Mouse (Mus musculus): Measurements from ENCODE around the gene Zfp292. TPM values are rescaled to one million over a fixed set of nuclear protein-coding genes. Genes with fewer than 3 reads are reported as not detected.

The Zfp292 gene
- polyA plus RNA-seq, 1 experiment from 2014 or later = 39.2 TPM

DNA sequence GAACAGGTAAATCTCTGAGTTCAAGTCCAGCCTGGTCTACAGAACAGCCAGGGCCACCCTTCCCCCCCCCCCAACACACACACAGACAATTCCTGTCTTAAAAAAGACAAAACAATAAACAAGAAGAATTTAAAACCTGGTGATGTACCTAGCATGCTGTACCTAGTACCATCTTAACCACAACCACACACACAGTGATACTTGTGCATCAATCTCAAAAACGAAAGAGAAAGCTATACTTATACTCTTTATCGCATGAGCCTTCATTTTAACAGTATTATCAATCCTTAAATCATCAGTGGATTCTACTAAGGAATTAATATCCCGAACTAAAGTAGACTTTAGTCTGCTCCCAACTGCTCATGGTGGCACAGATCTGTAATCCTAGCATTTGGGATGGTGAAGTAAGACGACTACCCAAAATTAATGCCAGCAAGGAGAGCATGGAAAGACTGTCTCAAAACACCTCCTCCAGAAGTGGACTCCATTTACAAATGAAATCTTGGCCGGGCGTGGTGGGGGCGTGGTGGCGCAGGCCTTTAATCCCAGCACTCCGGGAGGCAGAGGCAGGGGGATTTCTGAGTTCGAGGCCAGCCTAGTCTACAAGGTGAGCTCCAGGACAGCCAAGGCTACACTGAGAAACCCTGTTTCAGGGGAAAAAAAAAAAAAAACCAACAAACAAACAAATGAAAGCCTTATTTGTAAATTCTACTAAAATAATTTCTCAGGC lies 1.7 kb downstream of the Zfp292 start:
- no peak for ATAC-seq (ENCODE audit: low FRiP score)
- H3K27me3 ChIP-seq = no peaks in the 10 kb centered on the region
- H3K4me2 ChIP-seq (replicated peaks) = peak overlapping the region; percentile 68
- H3K36me3 ChIP-seq = peaks cover 18% of the 10 kb centered on the region
- H3K9me3 ChIP-seq (replicated peaks) = no peaks in the 10 kb centered on the region
- no peak overlapping the region for H3K27ac ChIP-seq
- peak overlapping the region; percentile 96 for H3K4me3 ChIP-seq
- 92% methylated on average over 10 of the region's 10 CpGs for WGBS
- H3K9ac ChIP-seq = peak overlapping the region; percentile 99
- H3K4me1 ChIP-seq = peaks cover 15% of the 10 kb centered on the region

DNA sequence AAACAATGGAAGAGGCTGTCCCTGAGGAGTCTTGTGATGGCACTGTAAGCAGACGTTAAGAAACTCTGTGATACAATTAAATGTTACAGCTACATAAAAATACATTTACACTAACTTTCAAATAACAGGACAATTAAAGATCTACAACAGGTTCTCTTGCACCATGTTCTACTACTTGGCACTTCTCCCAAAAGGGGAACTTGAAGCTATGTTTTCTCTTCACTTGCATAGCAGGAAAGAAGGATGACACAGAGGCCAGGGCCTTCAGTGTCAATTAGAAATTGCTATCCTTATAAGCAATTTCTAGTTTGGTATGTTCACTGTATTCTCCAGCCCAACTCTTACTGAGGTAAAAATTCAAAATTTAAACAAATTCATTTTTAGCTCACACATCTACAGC lies 8.5 kb downstream of the Zfp292 start:
- no peak overlapping the region for H3K4me3 ChIP-seq
- no peak overlapping the region for H3K4me2 ChIP-seq (replicated peaks)
- no peak overlapping the region for H3K27ac ChIP-seq
- peaks cover 18% of the 10 kb centered on the region for H3K36me3 ChIP-seq
- no peaks in the 10 kb centered on the region for H3K9me3 ChIP-seq (replicated peaks)
- no peak overlapping the region for H3K9ac ChIP-seq
- ATAC-seq (ENCODE audit: low FRiP score) = no peak
- H3K4me1 ChIP-seq = 0 out of 2 replicates have a peak, but pooled peaks cover 6% of the 10 kb centered on the region
- no peaks in the 10 kb centered on the region for H3K27me3 ChIP-seq
- WGBS = 84% methylated on average over 1 of the region's 1 CpGs

DNA sequence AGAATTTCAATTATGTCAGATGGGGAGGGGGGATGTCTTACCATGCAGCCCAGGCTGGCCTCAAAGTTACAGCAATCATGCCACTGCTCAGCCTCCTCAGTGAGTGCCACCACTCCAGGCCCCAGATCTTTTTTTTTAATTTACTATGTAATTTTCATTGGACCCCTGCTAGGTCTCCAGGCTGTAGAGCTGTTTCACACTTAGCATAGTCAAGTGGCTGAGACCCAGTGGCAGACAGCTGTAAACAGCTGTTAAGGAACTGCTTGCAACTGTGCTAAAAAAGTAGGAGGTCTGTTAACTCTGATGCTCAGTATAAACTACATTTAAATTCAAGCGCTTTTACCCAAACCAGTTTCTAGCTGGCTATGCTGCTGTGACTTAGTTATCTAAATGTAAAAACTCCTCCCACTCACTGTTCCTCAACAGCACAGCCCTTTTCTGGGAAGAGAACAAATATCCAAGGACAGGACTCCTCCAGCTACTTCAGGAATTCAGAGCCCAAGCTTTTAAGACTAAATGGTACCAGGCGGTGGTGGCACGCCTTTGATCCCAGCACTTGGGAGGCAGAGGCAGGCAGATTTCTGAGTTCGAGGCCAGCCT lies 9.8 kb downstream of the Zfp292 start:
- Histone ChIP-seq H3K4me2 (replicated peaks) (no peak overlapping the region), H3K4me1 (0 out of 2 replicates have a peak, but pooled peaks cover 6% of the 10 kb centered on the region), H3K9me3 (replicated peaks) (no peaks in the 10 kb centered on the region), H3K36me3 (peaks cover 12% of the 10 kb centered on the region), H3K9ac (no peak overlapping the region), H3K4me3 (no peak overlapping the region), H3K27ac (no peak overlapping the region), H3K27me3 (no peaks in the 10 kb centered on the region)
- 95% methylated on average over 4 of the region's 4 CpGs for WGBS
- no peak for ATAC-seq (ENCODE audit: low FRiP score)

DNA sequence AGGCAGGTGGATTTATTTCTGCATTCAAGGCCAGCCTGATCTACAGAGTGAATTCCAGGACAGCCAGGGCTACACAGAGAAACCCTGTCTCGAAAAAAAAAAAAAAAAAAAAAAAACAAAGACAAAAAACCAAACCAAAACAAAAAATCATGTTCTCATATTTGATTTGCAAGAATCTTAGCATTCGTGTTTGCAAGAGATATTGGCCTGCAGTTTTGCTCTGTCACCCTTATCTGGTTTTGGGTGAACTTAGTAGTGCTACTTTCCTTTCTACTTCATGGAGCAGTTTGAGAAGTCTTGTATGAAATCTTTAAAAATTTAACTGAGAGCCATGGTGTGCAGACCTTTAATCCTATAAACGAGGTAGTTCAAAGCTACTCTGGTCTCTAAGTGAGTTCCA lies 12.9 kb downstream of the Zfp292 start:
- H3K36me3 ChIP-seq = no peaks in the 10 kb centered on the region
- H3K9me3 ChIP-seq (replicated peaks) = no peaks in the 10 kb centered on the region
- no peak overlapping the region for H3K4me3 ChIP-seq
- 0 out of 2 replicates have a peak, but pooled peaks cover 6% of the 10 kb centered on the region for H3K4me1 ChIP-seq
- H3K27ac ChIP-seq = no peak overlapping the region
- WGBS = 89% methylated on average over 3 of the region's 3 CpGs
- ATAC-seq (ENCODE audit: low FRiP score) = no peak
- H3K27me3 ChIP-seq = no peaks in the 10 kb centered on the region
- H3K4me2 ChIP-seq (replicated peaks) = no peak overlapping the region
- no peak overlapping the region for H3K9ac ChIP-seq

DNA sequence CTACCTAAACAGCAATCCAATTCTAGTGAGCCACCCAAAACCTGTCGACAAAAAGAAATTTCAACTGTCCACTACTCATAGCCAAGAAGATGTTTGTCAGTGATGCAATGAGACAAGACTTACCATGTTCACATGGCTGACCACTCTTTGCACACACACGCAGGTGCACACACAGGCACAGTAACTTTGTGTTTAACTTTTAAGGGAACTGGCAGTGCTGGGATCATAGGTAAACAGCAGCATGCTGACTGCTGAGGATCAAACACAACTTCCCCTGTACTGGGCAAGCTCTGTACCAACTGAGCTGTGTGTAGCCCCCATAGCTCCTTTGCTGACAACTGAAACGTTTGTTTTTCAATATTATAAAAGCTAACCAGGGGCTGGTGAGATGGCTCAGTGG lies 21.3 kb downstream of the Zfp292 start:
- Histone ChIP-seq H3K4me3 (no peak overlapping the region), H3K4me1 (no peaks in the 10 kb centered on the region), H3K36me3 (no peaks in the 10 kb centered on the region), H3K9me3 (replicated peaks) (no peaks in the 10 kb centered on the region), H3K27me3 (no peaks in the 10 kb centered on the region), H3K27ac (no peak overlapping the region), H3K4me2 (replicated peaks) (no peak overlapping the region), H3K9ac (no peak overlapping the region)
- 92% methylated on average over 3 of the region's 3 CpGs for WGBS
- no peak for ATAC-seq (ENCODE audit: low FRiP score)

DNA sequence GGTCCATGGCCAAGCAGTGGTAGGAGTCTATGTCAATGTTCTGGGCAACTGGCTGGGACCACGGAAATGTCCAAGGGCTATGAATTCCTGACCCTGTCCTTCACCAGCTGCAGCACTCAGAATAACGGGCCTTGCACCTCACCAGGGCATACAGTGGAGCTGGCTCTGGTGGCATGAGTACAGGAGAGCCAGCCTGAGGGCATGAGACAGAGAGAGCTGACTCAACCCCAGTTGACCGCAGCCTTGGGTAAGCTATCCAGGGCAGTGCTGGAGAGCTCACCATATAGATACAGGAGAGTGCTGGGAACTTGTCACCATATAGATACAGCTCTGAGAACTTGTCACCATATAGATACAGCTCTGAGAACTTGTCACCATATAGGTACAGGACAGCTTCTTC lies 23.3 kb downstream of the Zfp292 start:
- H3K36me3 ChIP-seq = no peaks in the 10 kb centered on the region
- no peak overlapping the region for H3K4me2 ChIP-seq (replicated peaks)
- H3K4me3 ChIP-seq = no peak overlapping the region
- H3K27ac ChIP-seq = no peak overlapping the region
- no peaks in the 10 kb centered on the region for H3K9me3 ChIP-seq (replicated peaks)
- H3K4me1 ChIP-seq = 0 out of 2 replicates have a peak, but pooled peaks cover 3% of the 10 kb centered on the region
- WGBS = 95% methylated on average over 3 of the region's 3 CpGs
- no peak overlapping the region for H3K9ac ChIP-seq
- no peak for ATAC-seq (ENCODE audit: low FRiP score)
- H3K27me3 ChIP-seq = no peaks in the 10 kb centered on the region

DNA sequence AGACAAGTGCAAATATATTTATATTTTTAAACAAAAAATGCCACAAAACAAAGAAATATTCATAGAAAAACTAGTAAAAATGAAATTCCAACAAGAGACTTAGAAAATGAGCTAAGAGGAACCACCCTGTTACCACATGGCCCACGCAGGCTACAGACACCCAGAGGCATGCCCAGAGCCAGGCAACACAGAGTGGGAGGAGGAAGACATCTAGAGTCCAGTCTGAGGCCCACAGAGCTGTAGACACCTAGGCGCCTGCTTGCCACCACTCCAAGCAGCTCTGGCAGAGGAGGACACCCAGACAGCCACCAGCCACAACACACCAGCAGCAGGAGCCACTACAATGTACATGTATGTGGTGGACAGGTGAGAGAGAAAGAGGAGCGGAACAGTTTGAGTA lies 23.9 kb downstream of the Zfp292 start:
- 0 out of 2 replicates have a peak, but pooled peaks cover 3% of the 10 kb centered on the region for H3K4me1 ChIP-seq
- WGBS = 92% methylated on average over 3 of the region's 3 CpGs
- H3K27ac ChIP-seq = no peak overlapping the region
- no peak overlapping the region for H3K9ac ChIP-seq
- no peaks in the 10 kb centered on the region for H3K9me3 ChIP-seq (replicated peaks)
- H3K4me2 ChIP-seq (replicated peaks) = no peak overlapping the region
- H3K27me3 ChIP-seq = no peaks in the 10 kb centered on the region
- no peak for ATAC-seq (ENCODE audit: low FRiP score)
- no peak overlapping the region for H3K4me3 ChIP-seq
- peaks cover 3% of the 10 kb centered on the region; the same call in 1 of the 2 replicates for H3K36me3 ChIP-seq

DNA sequence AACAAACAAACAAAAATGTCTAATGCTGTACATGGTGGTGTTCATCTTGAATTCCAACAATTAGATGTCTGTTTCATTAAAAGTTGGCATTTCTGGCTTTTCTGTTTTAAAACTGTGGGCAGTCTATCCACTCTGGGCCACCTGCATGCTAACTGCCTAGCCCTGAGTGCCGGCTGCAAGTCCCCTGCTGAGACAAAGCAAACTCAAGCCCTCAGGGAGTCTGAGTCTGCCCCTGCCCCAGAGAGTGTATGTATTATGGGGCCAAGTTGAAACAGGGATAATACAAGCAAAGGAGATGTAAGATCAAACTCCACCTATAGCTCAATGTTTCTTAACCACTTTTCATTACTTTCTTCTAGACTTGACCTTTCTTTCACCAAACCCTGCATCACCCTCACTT lies 26.8 kb downstream of the Zfp292 start:
- Histone ChIP-seq H3K4me1 (0 out of 2 replicates have a peak, but pooled peaks cover 3% of the 10 kb centered on the region), H3K9ac (no peak overlapping the region), H3K27me3 (no peaks in the 10 kb centered on the region), H3K27ac (no peak overlapping the region), H3K4me2 (replicated peaks) (no peak overlapping the region), H3K36me3 (peaks cover 17% of the 10 kb centered on the region), H3K9me3 (replicated peaks) (no peaks in the 10 kb centered on the region), H3K4me3 (no peak overlapping the region)
- no peak for ATAC-seq (ENCODE audit: low FRiP score)
- 11% methylated on average over 1 of the region's 1 CpGs for WGBS

DNA sequence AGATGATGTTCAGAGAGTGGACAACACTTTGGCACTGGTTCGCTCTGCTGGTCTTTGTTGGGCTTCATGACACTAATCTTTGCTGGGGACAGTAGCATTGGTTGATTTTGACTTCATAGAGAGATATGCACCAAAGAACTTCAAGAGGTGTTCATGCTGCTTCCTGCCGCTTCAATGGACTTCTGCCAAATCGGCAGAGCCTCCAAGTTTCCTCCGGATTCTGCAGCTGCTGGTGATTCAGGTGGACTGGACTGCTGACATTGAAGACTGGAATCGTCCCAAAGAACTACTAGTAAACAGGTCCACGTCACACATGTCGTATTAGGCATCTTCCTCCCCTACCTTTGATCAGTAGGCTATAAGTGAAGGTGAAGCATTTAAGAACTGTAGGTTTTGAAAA lies 30.7 kb downstream of the Zfp292 start:
- no peak for ATAC-seq (ENCODE audit: low FRiP score)
- Histone ChIP-seq H3K27ac (no peak overlapping the region), H3K27me3 (no peaks in the 10 kb centered on the region), H3K9ac (no peak overlapping the region), H3K36me3 (peaks cover 22% of the 10 kb centered on the region), H3K9me3 (replicated peaks) (no peaks in the 10 kb centered on the region), H3K4me1 (0 out of 2 replicates have a peak, but pooled peaks cover 3% of the 10 kb centered on the region), H3K4me3 (no peak overlapping the region), H3K4me2 (replicated peaks) (no peak overlapping the region)
- WGBS = 96% methylated on average over 7 of the region's 7 CpGs

DNA sequence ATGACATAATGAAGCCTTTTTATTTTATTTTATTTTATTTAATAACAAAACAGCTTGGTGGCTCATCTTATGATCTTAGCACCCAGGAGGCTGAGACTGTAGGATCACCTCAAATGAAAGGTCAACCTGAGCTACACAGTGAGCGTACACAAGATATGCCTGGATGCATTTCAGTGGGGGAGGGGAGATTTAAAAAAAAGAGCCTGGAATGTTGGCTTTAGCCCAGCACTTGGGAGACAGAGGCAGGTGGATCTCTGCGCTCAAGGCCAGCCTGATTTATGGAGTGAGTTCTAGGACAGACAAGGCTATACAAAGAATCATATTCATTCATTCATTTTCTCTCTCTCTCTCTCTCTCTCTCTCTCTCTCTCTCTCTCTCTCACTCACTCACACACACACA lies 32.6 kb downstream of the Zfp292 start:
- 94% methylated on average over 2 of the region's 2 CpGs for WGBS
- Histone ChIP-seq H3K36me3 (peaks cover 22% of the 10 kb centered on the region), H3K27me3 (no peaks in the 10 kb centered on the region), H3K4me3 (no peak overlapping the region), H3K4me1 (no peaks in the 10 kb centered on the region), H3K9me3 (replicated peaks) (no peaks in the 10 kb centered on the region), H3K9ac (no peak overlapping the region), H3K27ac (no peak overlapping the region), H3K4me2 (replicated peaks) (no peak overlapping the region)
- no peak for ATAC-seq (ENCODE audit: low FRiP score)

DNA sequence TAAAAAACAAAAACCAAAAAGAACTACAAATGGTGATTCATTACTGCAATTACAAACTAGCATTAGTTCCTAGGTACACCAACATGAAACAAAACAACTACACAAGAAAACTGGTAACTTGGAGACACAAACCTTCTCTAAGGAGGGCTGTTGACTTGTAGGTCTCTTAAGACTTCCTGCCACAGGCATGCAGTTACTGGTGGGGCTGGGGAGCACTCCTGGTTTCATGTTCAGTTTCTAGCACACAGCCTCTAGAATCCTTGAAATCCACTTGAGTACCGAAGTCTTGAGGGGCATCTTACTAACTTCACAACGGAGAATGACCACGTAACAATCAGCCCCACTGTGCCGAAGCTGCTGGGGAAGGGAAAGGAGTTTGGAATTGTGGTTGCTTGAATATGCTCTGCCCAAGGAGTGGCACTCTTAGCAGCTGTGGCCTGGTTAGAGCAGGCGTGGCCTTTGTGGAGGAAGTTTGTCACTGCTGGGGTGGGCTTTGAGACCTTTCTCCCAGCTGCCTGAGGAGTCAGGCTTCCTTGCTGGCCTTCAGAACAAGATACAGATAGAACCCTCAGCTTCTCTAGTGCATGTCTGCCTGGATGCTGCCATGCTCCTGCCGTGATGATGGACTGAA lies 35.0 kb downstream of the Zfp292 start:
- WGBS = 94% methylated on average over 6 of the region's 6 CpGs
- H3K4me1 ChIP-seq = peaks cover 6% of the 10 kb centered on the region; the same call in 1 of the 2 replicates
- no peak overlapping the region for H3K4me3 ChIP-seq
- no peaks in the 10 kb centered on the region for H3K27me3 ChIP-seq
- H3K36me3 ChIP-seq = peaks cover 16% of the 10 kb centered on the region
- no peak for ATAC-seq (ENCODE audit: low FRiP score)
- H3K9me3 ChIP-seq (replicated peaks) = no peaks in the 10 kb centered on the region
- H3K4me2 ChIP-seq (replicated peaks) = no peak overlapping the region
- no peak overlapping the region for H3K9ac ChIP-seq
- H3K27ac ChIP-seq = no peak overlapping the region

DNA sequence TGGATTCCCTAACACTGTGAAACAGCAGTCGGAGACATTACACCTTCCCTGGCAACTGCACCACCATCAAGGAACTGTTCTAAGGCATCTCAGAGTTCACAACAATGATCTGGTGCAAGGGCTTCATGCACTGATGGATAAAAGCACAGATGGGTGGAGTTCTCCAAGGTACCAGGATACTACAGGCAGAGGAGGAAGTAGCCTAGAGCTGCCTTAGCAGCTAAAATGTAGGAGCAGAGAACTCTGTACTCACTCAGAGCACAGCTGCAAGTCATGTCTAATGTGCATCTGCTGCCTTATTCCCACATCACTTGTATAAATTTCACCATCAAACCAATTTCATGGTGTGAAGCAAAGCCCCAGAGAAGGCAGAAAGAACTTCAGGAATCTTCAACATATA lies 38.9 kb downstream of the Zfp292 start:
- Histone ChIP-seq H3K4me2 (replicated peaks) (no peak overlapping the region), H3K9ac (no peak overlapping the region), H3K27me3 (no peaks in the 10 kb centered on the region), H3K9me3 (replicated peaks) (no peaks in the 10 kb centered on the region), H3K4me1 (peaks cover 6% of the 10 kb centered on the region; the same call in 1 of the 2 replicates), H3K4me3 (no peak overlapping the region), H3K27ac (no peak overlapping the region), H3K36me3 (peaks cover 3% of the 10 kb centered on the region; the same call in 1 of the 2 replicates)
- whole genome bisulfite sequencing = 96% methylated on average over 1 of the region's 1 CpGs
- ATAC-seq (ENCODE audit: low FRiP score) = no peak
